Mouse (Mus musculus) urinary bladder, postnatal 4 days (tissue): ENCODE measurements at regions not wholly inside any gene's neighbourhood (a gene's known extent, or its start where the extent isn't known, plus 50 kb on each side); places are given as distances from the start of the nearest gene placed in this dataset.

Experiments used
- DNase-seq, 2 experiments: peaks; one replicate each; pipeline ENCODE4 v3.0.0; 2021 to 2022; ENCODE audit warnings: low spot score in 2 of 2

DNA sequence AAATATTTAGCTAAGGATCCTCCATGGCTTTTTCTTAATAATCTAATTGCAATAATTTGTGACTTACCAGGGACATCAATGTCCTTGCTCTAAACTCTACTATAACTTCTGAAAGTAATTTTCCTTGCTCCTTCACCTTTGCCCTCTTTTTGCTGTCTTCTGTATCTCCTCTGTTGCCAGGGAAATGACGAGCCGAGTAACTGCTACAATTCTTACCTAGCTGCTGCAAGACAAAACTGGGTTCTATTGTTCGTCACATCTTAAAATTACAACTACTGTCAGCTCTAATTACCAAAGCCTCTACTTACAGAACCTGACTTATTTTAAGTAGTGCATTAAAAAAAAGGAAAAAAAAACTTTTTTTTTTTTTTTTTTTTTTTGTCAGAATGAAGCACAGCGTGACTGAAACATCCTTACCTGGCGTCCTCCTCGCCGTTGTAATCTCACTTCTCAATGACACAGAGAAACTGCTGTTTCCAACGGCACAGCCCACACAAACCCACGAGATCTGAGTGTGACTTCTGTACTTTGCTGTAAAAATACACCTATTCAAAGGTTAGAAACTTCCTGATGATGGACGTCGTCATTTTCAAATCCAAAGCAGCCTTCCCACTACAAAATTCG, 389.4 kb downstream of the Plk2 start:
- DNase-seq, result no peak

DNA sequence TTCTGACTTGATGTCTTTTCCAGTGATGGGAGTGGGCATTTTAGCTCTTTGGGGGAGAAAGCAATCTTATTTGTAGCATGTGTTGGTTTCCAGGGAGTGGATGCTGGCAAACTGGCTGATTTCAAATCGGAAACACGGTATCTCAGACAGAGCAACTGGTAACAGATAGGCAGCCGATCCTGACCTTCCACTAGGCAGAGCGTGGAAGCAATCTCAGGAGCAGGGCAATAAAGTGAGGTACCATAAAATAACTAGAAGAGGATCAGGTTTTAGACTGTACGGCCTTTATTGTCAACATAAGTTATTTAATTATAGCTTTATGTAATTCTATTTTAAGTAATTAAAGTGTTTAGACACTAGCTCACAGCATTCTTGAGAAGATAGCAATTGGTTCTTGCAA, 390.0 kb downstream of the Plk2 start:
- no peak for DNase-seq

DNA sequence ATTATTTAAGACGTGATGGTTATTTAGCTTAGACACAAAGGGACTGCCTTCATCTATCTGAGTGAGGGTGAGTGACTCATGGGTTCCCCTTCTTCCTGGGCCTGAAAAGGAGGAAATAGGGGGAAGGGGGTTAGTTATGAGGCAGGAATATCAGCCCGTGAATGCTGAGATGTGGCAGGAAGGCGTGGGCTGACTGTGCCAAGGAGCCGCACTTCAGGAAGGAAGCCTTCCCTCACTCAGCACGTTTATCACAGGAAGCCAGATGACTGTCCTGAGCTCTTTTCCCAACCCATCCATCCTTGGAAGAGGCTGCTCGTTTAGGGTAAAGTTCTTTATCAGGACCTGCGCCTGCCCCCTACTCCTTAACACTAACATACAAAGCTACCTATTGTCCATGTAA, 403.5 kb downstream of the Plk2 start:
- DNase-seq, result no peak

DNA sequence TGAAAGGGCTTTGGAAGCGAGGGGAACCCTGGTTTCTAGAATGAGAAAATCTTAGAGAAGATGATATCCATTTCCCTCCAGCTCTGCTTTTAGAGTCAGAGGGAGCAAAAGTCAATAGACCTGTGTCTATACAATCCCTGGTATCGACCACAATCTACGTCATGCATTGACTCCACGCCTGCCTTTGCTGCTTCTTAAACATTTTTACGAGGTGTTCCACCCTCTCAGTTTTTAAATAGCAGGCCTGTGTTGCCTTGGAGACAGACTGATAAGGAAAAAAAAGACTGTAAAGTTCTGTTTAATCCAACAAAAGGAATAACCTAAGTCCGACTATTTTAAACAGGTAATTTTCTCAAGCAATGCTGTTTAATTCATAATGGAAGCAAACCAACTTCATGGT, 408.0 kb downstream of the Plk2 start:
- no peak for DNase-seq

DNA sequence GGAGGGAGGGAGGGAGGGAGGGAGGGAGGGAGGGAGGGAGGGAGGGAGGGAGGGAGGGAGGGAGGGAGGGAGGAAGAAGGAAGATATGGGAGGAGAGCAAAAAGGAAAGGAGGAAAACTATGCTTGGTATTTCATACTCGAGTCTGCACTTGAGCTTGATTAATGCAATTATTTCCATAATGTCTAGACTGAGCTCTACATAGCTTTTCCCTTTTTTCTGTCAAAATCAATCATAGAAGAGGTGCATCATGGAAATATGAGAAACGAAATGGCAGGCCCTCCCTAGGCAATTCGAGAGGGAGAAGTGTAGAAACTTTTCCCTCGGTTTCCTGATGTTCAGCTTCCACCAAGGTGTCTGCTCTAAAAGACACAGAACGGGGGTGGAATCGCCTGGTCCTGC, 417.6 kb downstream of the Plk2 start:
- no peak for DNase-seq

DNA sequence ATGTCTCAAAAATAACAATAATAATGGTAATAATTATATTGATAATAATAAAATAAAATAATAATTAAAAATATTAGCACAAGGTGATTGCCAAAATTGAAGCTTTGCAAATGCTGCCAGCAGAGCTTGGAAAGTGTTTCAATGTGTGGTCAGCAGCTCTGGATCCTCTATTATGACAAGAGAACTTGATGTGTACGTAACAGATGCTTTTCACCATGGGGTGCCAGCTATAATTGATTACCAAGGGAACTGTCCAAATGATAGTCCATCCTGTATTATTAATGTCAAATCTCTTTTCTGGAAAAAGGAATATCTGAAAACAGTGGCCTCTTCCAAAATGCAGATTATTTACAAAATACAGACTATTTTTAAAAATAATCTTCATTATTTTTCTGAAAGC, 419.2 kb downstream of the Plk2 start:
- no peak for DNase-seq

DNA sequence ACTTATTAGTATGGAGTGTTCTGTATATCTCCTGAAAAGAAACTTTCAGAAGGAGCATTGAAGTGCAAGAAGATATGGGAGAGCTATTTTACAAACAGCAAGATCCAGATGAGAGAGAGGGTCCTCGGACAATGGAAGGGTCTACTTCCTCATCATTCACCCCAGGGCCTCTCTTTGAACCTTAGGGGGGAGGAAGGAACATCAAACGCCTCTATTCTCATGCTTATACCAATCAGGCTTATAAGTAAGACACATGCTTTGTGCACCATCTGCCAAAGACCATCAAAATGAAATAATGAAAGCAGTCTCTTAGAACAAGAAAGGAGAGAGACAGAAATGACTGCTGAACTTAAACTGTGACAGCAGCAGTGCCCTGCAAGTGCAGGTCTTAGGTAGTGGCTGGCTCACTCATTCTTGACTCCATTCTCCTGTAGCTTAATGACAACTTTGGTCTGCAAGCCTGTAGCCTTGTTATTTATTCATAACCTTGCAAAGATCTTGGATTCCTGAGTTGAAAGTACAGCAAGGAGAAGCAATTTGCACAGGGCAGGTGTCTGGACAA, 424.5 kb downstream of the Plk2 start:
- DNase-seq, result no peak

DNA sequence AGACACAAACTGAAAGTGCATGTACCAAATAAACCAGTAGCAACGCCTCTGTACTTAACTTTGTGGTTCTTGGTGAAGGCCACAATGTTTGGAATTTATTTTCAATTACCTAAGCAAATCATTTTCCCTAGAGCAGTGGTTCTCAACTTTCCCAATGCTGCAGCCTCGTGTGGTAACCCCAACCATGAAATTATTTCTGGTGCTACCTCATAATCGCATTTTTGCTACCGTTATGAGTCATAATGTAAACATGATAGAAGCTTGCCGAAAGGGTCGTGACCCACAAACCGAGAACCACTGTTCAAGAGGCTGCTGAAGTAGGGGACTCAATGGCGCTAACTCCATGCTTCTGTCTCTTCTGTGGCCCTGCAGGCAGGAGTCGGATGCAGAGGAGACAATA, 429.9 kb upstream of the Actbl2 start:
- DNase-seq, result no peak

DNA sequence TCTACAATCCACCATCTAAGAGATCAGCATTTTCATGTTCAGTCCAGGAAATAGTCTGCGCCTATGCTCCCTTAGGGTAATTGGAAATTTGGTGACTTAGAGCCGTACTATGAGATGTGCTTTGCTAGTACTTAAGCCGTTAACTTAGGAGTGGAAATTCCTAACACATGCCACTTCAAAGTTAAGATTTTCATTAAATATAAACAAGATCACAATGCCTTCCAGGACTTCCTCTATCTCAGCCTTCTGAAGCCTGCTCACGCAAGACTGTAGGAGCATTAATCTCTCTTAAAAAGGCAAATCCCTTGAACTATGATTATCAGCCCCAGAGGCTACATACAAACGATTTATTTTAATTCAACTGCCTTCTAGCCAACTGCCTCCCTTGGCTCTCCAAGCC, 422.4 kb upstream of the Actbl2 start:
- DNase-seq, result no peak

DNA sequence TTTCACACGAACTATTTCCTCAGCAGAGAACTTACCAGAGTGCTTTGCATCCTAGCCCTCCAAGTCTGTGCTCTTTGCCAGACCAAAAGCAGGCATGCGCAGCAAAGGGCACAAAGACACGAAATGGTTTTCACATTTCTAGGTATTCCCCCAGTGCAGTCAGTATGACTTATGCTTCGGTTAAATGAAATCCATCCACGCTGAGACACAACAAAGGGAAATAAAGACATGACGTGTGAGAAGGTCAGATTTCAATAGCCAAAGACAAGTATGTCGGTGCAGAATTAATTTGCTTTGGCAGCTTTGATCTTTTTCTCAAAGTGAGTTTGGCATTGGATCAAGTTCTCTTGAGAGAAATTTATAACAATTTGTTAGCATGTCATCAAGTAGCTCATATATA, 417.9 kb upstream of the Actbl2 start:
- no peak for DNase-seq

DNA sequence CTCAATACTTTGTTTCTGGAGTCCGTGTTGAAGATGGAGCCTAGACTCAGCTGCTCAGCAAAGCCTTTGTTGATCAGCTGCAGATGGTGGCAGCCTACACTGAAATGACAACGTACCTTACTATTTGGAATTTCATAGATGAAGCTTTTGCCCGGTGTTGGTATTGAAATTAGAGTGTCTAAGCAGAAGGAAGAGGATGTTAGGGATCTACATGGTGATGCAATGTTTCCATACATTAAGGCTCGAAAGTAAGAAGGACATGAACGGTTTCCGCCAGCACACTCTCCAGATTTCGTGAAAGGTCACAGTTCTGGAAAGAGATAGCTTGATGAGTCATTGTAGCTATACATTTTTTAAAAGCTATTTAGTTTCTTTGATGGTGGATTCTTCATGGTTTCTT, 412.9 kb upstream of the Actbl2 start:
- DNase-seq, result no peak

DNA sequence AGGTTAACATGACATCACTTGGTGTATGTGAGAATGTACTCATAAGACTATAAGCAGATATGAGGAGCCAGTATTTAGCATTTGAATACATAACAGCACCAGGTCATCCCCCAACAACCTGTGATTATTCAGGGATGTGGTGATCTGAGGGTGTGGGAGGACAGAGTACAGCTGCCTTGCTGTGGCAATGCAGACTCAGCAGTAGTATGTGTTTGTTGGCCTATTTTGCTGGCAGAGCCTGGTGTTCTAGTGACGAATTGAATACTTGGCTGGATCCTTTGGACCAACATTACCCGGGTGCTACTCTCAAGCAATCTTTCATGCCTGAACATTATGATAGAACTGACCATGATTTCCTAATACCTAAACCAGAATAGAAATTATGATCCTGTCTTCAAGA, 409.1 kb upstream of the Actbl2 start:
- DNase-seq, result no peak

DNA sequence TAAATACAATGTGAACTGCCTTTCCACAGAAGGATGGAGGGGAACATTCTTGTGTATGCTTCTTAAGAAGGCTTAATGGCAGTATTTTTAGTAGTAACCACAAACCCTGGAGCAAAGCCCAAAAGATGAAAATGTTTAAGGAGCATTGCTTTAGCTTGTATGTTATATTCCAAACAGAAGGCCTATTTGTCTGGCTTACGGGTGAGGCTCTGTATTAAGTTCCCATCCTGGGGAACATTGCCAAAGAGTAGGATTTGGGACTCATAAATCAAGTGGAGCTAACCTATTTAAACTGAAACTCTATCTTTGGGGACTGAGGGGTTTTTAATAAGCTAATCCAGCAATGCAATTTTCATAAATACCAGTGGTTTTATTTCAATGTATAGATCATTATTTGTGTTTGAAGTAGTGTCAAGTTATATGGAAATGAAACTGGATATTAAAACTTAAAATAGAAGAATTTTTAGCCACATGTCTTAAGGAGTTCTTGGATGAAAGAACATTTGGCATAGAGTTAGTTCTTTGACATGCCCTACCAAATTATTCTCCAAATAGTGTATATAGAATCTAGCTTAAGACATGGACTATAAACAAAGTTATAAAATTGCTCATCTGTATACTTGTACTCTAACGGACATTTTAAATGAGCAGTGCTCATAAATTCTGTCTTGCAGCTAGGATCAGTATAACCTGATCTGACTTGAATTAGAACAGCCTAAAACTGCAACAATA, 401.7 kb upstream of the Actbl2 start:
- DNase-seq, result no peak

DNA sequence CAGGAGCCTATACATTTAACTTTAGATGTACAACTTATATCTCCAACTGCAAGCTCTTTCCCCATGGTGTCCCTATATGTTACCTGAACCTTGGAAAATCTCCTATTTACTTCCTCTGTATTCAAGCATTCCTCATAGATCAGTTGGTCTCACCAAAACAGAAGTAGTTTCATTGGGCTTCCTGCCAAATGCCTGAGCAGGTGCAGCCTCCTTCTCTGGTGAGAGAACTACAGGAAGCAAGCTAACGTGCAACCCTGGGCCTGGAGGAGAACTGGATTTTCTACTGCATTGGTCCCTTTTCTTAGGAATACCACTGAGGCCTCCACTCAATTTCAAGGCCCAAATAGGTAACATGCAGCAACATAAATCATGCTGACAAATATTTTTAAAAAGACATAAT, 400.6 kb upstream of the Actbl2 start:
- no peak for DNase-seq

DNA sequence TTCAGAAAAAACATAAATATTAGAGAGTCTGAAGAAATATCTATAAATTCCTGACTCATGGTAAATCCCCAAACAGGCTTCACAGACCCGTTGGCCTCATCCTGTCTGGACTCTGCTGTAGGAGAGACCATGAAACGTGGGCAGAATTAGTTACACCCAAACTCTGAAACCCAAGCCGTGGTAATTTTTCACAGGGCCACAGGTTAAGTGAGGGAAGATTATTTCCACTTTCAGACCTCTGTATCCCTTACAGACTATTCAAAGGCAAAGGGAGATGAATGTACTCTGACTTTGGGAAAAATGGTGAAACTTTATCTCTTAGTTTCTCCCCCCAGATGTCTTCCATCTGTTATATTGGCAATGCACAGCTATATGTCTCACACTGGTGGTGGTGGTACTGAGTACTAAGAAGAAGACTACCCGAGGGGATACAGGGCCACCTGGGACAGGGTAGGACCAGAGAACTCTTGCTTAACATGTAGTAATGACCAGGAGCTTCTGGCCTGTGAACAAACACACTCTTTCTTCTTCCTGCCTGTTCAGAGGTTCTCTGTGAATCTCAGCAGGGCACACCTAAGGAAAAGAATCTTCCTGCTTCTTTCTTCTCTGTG, 388.8 kb upstream of the Actbl2 start:
- DNase-seq, result no peak

DNA sequence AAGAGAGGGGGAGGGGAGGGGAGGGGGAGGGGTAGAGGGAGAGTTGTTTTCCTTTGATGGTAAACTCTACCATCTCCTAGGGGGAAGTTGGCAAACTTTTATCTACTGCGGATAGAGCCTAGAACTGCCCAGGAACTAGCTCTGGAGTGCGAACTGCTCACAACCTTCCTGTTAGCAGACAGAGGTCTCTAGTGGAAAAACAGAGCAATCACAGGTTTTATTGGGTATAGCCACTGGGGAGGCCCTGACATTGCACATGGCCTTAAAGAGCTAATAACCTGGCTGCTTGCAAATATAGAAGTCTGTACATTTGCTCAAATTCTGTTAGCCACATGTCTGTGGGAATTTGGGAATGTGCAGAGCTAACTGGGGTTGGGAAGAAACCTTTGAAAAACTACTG, 388.1 kb upstream of the Actbl2 start:
- DNase-seq, result no peak

DNA sequence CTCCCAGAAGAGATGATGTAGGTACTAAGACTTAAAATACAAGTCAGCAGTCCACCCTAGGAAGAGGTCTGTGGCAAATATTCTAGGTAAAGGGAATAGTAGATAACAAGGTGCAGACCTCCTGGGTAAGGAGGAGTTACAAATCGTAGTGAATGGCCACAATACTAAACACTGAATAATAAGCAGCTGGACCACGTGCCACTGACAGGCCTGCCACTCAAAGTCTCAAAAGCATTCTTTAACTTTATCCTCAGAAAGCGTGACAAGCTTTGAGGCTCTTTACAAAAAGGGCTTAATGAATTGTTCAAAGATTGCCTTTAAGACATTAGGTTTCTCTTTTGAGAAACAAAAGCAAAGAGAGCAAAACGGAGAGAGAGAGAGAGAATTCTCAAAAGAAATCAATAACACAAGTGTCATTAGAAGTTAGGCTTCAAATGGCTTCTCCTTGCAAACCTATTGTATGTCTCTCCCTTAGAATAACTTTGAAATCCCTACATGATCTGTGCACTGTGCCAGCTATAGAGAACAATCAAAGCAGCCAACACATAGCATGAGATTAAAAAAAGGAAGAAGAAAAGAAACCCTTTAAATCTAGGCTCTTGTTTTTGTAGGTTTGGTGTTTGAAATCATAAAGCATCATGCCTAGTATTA, 383.6 kb upstream of the Actbl2 start:
- no peak for DNase-seq

DNA sequence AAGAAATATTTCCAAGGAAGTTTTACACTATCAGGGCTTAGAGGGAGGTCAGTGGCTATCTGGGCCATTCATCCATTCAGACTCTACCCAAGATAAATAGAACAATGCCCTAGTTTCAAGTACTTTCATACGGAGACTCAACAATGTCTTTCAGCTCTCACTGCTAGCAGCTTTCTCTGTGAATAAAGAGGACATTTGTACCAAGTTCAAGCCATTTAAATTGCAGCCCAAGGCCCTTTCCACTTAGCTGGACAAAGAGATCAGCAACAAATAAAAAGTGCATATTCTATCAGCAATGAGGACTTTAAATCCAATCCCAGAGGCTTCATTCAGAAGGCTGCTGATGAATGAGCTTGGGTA, 383.1 kb upstream of the Actbl2 start:
- no peak for DNase-seq

DNA sequence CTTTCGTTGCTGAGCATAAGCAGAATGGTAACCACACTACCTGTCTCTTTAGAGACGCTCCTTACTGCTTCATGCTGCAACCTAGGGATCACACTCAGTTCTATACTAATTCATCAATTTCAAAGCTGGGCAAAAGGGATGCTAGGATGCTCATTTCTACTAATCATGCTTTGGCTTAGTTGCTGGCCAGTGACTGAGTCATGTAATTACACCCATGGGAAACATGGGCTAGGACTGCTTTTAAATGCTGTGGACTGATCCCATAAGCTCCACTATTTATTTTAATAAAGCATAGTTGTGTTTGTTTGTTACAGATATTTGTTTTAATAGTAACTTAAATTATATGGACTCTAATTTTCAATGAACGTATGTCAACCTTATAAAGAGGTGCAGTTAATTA, 373.2 kb upstream of the Actbl2 start:
- no peak for DNase-seq

DNA sequence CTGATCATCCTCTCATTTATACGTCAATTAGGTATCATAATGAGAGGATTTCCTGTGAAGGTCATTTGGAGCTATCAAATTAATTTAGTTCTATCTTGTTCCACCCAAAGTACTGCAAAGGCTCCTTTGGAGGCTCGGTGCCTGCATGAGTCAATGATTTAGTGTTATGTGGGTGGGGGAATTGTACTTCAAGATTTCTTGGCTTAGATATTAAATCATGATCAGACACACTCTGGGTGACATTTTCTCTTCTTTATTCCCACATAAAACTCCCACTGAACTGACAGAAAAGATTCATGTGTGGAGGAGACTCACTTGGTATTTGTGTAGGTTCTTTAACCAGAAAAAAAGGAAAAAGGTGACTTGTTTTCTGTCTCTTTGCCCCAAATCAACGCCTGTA, 372.6 kb upstream of the Actbl2 start:
- no peak for DNase-seq

DNA sequence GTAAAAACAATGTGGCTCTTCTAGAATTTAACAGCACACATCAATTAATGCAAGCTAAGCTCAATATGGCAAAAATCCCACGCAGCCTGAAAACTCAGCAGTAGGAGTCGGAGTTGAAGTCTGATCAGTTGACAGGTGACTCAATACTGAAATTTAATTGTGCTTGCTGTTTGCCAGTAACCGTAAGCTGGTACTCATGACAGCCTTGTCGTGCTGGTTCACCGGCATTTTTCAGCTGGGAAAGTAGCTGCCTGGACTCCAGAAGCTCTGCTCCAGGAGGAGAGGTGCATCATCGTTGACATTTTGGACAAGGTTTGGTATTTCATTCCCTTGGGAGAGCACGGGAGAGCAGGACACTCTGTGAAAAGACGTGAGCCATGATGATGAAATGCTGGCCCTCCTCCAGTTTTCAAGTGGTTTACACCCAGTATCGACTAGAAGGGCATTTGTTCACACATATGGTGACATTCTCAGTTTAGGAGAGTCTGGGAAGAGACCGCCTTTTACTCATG, 372.1 kb upstream of the Actbl2 start:
- DNase-seq, result no peak

DNA sequence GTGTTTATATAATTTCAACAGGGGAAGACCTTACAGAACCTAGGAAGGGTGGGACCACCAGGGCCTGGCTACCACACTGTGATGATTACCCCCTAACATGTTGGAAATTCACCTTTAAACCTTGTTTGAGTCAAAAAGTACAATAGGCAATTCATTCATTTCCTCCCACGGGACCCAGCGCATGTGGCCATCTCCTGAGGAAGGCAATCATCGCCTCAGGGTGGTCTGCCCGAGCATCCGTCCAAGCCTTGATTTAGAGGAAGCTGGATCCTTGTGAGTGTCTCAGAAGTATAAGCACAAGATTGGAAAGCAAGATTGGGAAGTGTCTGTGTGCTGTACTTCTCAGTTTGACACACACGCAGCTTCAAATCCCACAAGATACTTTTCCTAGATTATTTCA, 360.9 kb upstream of the Actbl2 start:
- DNase-seq, result no peak

DNA sequence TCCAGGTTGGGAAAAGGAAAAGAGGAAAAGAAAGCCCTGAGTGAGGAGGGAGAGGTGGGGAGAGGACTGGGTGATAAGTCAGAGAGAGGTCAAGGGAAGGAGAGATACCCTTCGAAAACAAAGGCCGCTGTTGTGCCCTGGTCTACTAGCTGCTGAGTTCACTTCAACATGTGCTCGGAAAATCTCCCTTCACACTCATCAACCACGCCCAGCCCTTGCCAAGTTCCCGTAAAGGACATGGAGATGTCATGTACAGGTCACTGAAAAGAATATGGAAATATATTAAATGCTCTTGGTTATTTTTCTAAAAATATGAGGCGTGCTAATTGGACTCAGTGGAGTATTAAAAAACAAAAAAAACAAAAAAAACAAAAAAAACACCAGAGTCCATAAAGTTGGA, 359.5 kb upstream of the Actbl2 start:
- DNase-seq, result no peak
